Mouse (Mus musculus): Measurements from ENCODE around the gene Mms19. TPM values are rescaled to one million over a fixed set of nuclear protein-coding genes. Genes with fewer than 3 reads are reported as not detected.

Mms19 gene
- total RNA-seq, 2 experiments from 2014 or later: 28.9 to 35.2 TPM

- no peak for DNase-seq (ENCODE audit: low spot score in 2 of 2)
Observed at GRCm38 (mm10) chr19:41999688-42000283, 18.8 kb upstream of the Mms19 start.

GRCm38 (mm10) chr19:41998770-41999548, 18.0 kb upstream of the Mms19 start:
- no peak for DNase-seq (ENCODE audit: low spot score in 2 of 2)

DNA sequence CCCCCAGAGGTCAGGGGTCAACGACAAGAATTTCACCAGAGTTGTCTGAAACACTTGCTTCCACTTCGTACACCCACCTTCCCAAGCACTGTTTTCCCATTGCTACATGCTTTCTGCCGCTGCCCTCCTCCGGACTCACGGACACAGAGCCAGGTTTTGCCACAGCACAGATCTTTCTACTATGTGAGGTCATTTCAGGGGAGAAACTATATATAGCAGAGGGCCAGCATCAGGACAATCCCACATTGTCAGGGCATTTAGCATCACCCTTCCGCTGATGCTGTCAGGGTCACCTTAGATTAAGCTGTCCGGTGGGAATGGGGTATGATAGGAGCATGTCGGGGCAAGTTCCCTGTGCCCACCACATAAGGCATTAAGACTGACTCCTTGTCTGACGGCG, 16.1 kb upstream of the Mms19 start:
- DNase-seq (ENCODE audit: low spot score in 2 of 2): no peak

DNA sequence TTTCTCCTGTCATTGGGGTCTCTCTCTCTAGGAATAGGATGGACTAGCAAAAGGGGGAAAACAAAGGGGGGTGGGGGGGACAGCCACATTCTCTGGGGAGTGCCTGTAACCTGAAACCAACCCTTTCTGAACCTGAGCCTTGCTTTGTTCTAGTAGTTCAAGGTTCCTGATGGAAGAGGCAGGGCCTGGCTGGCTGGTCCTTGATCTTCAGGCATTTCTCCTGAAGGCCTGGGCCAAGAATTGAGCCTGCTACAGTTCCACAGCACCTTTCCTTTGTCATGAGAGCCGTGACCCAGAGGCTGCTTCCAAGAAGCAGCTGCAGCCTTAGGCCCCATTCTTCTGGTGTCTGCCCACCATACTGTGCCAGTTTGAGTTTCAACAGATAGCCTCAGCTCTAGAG, 14.5 kb upstream of the Mms19 start:
- no peak for DNase-seq (ENCODE audit: low spot score in 2 of 2)

DNA sequence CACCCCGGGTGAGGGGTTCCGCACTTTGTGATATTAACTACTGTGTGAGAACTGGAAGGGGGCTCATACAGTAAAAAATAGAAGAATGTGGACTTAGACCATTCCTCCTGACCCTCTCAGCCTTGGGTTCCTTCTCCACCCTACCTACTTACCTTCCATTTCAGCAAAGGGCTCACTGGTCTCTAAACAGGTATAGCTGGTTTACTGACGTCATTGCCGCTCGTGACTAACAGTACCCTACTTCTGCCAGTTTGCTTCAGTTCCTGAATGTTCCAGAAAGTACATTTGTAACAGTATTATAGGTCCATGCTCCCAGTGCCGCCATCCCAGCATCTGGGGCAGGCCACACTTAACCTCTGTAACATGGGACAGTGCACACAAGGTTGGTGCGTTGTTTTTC, 13.1 kb upstream of the Mms19 start:
- DNase-seq (ENCODE audit: low spot score in 2 of 2): no peak

- peak; percentile 67 to 75 for DNase-seq (ENCODE audit: low spot score in 2 of 2)
Observed at GRCm38 (mm10) chr19:41993484-41993883, 12.5 kb upstream of the Mms19 start.

GRCm38 (mm10) chr19:41992971-41993370, 12.0 kb upstream of the Mms19 start:
- no peak for DNase-seq (ENCODE audit: low spot score in 2 of 2)

GRCm38 (mm10) chr19:41991926-41992477, 11.0 kb upstream of the Mms19 start:
- no peak for DNase-seq (ENCODE audit: low spot score in 2 of 2)

DNA sequence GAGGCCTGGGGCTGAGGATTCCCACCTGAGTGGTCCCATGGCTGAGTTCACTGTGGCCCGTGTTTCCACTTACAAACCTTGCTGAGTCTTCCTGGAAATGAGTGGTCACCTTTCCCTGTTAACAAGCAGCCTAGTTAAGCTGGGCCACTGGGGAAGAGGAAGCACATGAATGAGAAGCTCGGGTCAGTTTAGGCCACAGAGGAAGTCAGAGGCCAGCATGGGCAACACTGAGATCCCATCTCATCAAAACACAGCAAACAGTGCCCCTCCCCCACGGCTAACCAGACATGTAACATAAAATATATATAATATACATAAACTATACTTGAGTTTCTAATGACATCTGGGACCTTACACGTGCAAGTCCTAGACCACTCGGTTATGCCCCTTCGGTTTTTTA, 8.9 kb upstream of the Mms19 start:
- no peak for DNase-seq (ENCODE audit: low spot score in 2 of 2)

DNA sequence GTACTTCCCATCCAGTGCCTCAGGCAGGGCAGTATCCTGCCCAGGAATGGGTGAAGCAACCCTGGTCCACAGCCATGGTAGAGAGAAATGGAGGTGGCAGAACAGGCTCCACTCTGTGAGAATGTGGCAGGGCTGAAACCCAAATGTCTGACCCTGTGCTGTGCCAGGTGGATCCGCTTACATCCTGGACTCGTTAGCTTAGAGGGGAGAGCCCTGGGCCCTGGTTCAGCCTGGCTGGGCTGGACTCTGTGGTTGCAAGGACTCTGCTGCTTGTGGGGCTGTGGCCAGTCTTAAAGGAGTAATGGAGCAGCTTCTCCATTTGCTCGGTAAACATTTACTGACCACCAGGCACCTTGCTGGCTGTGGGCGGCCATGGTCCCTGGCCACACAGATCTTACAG, 6.2 kb upstream of the Mms19 start:
- no peak for DNase-seq (ENCODE audit: low spot score in 2 of 2)

- no peak for DNase-seq (ENCODE audit: low spot score in 2 of 2)
Observed at GRCm38 (mm10) chr19:41985994-41986393, 5.0 kb upstream of the Mms19 start.

DNA sequence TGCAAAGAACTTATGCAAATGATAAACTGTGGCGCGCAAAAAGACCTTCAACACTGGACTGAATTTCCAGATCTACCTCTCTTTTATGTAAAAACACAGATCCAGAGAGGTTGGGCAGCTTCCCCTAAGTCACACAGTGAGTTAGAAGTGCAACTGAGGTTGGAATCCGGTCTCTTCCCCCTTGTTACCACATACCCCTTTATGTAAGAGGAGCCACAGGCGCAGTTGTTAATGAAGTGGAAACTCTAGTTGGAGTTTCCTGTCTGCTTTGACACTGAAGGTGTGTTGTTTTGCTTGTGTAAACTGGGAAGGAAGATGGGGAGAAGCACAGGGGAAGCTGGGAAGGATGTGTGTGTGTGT, 1.8 kb upstream of the Mms19 start:
- no peak for DNase-seq (ENCODE audit: low spot score in 2 of 2)

DNA sequence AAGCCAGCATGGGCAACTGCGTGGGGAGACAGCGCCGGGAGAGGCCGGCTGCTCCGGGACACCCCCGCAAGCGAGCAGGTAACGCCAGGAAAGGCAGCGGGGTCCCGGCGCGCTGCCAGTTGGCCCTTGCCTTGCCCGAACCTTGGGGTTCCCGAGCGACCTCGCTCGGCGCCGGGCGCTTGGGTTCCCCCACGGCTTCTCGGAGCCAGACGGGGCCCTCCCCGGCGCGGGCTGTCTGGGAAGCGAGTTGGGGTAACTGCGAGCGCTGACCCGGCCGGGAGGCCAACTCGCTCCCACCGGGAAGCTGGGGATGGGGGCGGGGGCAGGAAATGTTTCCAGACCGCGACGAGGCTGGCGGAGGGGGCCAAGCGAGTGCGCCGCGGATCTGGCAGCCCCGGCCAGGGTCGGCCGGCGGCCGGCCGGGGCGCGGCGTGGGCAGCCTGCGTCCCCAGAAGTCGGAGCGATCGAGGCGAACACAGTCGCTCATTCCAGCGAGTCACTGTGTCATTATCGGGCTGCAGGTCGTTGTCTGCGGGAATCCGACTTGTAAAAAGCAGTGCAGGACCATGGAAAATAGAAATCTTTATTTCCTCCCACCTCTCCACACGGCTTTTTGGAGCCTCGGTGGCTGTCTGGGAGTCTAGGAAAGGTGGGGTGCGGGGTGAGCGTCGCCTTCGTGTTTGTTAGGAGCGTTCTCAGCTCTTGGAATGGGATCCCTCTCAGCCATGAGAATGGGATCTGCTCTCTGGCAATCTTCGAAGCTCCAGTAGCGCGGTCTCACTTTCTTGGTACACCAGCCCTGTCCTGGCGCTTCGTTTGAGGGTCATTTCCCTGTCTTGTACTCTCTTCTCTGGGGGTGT, 1.2 kb upstream of the Mms19 start:
- peak in 1 of 2 experiments; percentile 70 for DNase-seq (ENCODE audit: low spot score in 2 of 2)

GRCm38 (mm10) chr19:41981595-41981927, 604 bp upstream of the Mms19 start, which contains the start of gene Ubtd1:
Gene Ubtd1 (plus strand): TSS chr19:41981763.
- DNase-seq (ENCODE audit: low spot score in 2 of 2): no peak

DNA sequence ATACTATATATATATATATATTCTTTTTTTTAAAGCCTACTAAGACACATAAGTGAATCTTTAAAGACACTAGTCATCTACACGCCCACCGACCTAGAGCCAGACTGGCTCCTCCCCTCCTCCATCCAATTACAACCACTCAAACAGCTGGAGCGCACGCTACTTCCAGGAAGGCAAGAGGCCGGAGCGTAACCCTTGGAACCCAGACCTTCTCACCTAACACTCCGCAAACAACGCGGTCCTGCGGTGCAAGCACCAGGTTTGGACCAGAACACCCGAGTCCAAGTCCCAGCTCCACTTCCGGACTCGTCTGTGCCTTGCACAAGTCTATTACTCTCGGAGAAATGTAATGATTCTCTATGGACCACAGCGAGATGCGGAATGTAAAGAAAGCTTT, 537 bp downstream of the Mms19 start:
- no peak for DNase-seq (ENCODE audit: low spot score in 2 of 2)

- DNase-seq (ENCODE audit: low spot score in 2 of 2): peak; percentile 22 to 32
Observed at GRCm38 (mm10) chr19:41973891-41974794, 6.8 kb downstream of the Mms19 start.

DNA sequence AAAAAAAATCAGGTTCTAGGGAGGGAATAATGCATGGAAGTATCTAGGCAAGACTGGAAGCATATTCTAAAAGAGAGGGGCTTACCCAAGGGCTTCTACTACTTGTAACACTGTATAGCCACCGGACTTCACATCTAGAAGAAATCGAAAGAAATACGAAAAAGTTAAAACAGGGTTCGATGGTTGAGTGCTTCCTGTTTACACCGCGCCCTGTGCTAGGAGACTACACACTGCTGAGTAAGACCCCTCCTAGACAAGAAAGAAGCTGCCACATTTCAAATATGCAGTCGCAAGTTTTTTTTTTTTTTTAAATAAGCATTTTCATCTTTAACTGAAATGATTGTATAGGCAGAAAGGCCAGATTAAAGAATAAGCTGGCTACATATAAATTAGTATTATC, 11.3 kb downstream of the Mms19 start:
- DNase-seq (ENCODE audit: low spot score in 2 of 2): no peak

GRCm38 (mm10) chr19:41953574-41953973, 27.4 kb downstream of the Mms19 start:
- peak; percentile 24 to 27 for DNase-seq (ENCODE audit: low spot score in 2 of 2)

- DNase-seq (ENCODE audit: low spot score in 2 of 2): no peak
Observed at GRCm38 (mm10) chr19:41952287-41952686, 28.7 kb downstream of the Mms19 start.

GRCm38 (mm10) chr19:41943841-41944240, 37.1 kb downstream of the Mms19 start:
- DNase-seq (ENCODE audit: low spot score in 2 of 2): no peak

GRCm38 (mm10) chr19:41938539-41938938, 42.4 kb downstream of the Mms19 start:
- no peak for DNase-seq (ENCODE audit: low spot score in 2 of 2)

Data from layer of hippocampus, postnatal 10 days (tissue).